Mouse (Mus musculus) thymus, adult 2 months (tissue): ENCODE measurements around the gene Gm21663. TPM values are rescaled to one million over a fixed set of nuclear protein-coding genes. Genes with fewer than 3 reads are reported as not detected.
"Not testable (repeated sequence)": the region's sequence is repeated elsewhere in the genome, so short reads cannot be mapped to it uniquely, and the experiment has no call there.

Experiments
- DNase-seq: peaks from one replicate; pipeline ENCODE4 v3.0.0; 2021
- H3K27ac ChIP-seq: fragments of 200-500 bp; 2 replicates; pipeline ENCODE4 v1.5.1; 2012; ENCODE audit warnings: low read length, control low read depth; ENCODE audit not compliant: control insufficient read depth, insufficient read depth
- H3K27me3 ChIP-seq: fragments of 200-500 bp; 2 replicates; pipeline ENCODE4 v1.6.1; 2012; ENCODE audit warnings: mild to moderate bottlenecking, low read length, moderate library complexity, mixed read lengths; ENCODE audit not compliant: control insufficient read depth, insufficient read depth
- H3K36me3 ChIP-seq: fragments of 200-500 bp; 2 replicates; pipeline ENCODE4 v1.6.1; 2012; ENCODE audit warnings: mild to moderate bottlenecking, low read length, moderate library complexity; ENCODE audit not compliant: control insufficient read depth, insufficient read depth
- H3K4me1 ChIP-seq: fragments of 200-500 bp; replicated peaks from 2 replicates; pipeline ENCODE4 v1.6.1; 2012; ENCODE audit warnings: low read length; ENCODE audit not compliant: control insufficient read depth, insufficient read depth
- H3K4me3 ChIP-seq: fragments of 200-500 bp; 2 replicates; pipeline ENCODE4 v1.5.1; 2012; ENCODE audit warnings: mild to moderate bottlenecking, low read length, control low read depth, moderate library complexity; ENCODE audit not compliant: control insufficient read depth, insufficient read depth
- CTCF ChIP-seq: fragments of 200-500 bp; IDR thresholded peaks from 2 replicates; pipeline ENCODE4 v1.5.1; 2012; ENCODE audit warnings: mild to moderate bottlenecking, control low read depth, low read length, moderate library complexity, borderline replicate concordance; ENCODE audit not compliant: control insufficient read depth, poor library complexity, insufficient read depth; ENCODE audit errors: extremely low read depth
- POLR2A ChIP-seq: fragments of 200-500 bp; IDR thresholded peaks from 2 replicates; pipeline ENCODE4 v1.6.1; 2012; ENCODE audit warnings: mild to moderate bottlenecking, low read length, control low read depth, moderate library complexity; ENCODE audit not compliant: control insufficient read depth, poor library complexity, insufficient read depth; ENCODE audit errors: extremely low read depth
- WGBS: fragments of 180-500 bp; shearing (Covaris S2); methylation state at CpG from one replicate; pipeline ENCODE4 v1.1.7; 2018; 5-methylcytosine and 5-hydroxymethylcytosine counted together
- polyA plus RNA-seq: library from polyadenylated mRNA; depleted of rRNA; stranded (reverse); fragments of >200 nt; gene quantifications from 2 replicates; pipeline ENCODE4 v1.2.3, GENCODE M21; 2012; rRNA removed

Gm21663 gene
- polyA plus RNA-seq, result not detected in 2 replicates

GRCm38 (mm10) chr5:25942281-25942680 lies at the start of gene Gm21663:
TSS of gene Gm21663 (minus strand) at chr5:25942381.
- H3K4me1 ChIP-seq, H3K4me3 ChIP-seq, H3K36me3 ChIP-seq, H3K27me3 ChIP-seq, H3K27ac ChIP-seq, DNase-seq: not testable (repeated sequence)
- WGBS, result 65% methylated on average over 2 of the region's 2 CpGs

- not testable (repeated sequence) for H3K27me3 ChIP-seq, H3K4me1 ChIP-seq, H3K27ac ChIP-seq, DNase-seq, H3K36me3 ChIP-seq, H3K4me3 ChIP-seq
- no CpG with 5 or more reads among the region's 3 CpGs for WGBS
These were observed 46.4 kb upstream of the Gm21663 start, which contains the start of gene Gm21698 for GRCm38 (mm10) chr5:25988550-25988949. TSS of gene Gm21698 (minus strand) at chr5:25988650.

GRCm38 (mm10) chr5:25972563-25972962 lies 30.4 kb upstream of the Gm21663 start, which contains the start of gene Gm21680:
TSS of gene Gm21680 (minus strand) at chr5:25972663.
- WGBS, result no CpG with 5 or more reads among the region's 2 CpGs
- not testable (repeated sequence) for H3K4me1 ChIP-seq, DNase-seq, H3K27ac ChIP-seq, H3K36me3 ChIP-seq, H3K4me3 ChIP-seq, H3K27me3 ChIP-seq

GRCm38 (mm10) chr5:25957050-25957449 lies 14.9 kb upstream of the Gm21663 start:
- H3K27ac ChIP-seq, H3K27me3 ChIP-seq, H3K36me3 ChIP-seq, H3K4me1 ChIP-seq, H3K4me3 ChIP-seq, DNase-seq: not testable (repeated sequence)
- 60% methylated on average over 17 of the region's 17 CpGs for WGBS

- not testable (repeated sequence) for H3K36me3 ChIP-seq, H3K27me3 ChIP-seq, H3K4me3 ChIP-seq, DNase-seq, H3K27ac ChIP-seq, H3K4me1 ChIP-seq
- WGBS, result 34% methylated on average over 32 of the region's 32 CpGs
These were observed 14.4 kb upstream of the Gm21663 start for GRCm38 (mm10) chr5:25956611-25957010.

GRCm38 (mm10) chr5:25954317-25954716 lies 12.1 kb upstream of the Gm21663 start, which contains the start of gene Gm21671:
TSS of gene Gm21671 (minus strand) at chr5:25954417.
- H3K4me3 ChIP-seq, DNase-seq, H3K4me1 ChIP-seq, H3K27me3 ChIP-seq, H3K27ac ChIP-seq, H3K36me3 ChIP-seq: not testable (repeated sequence)
- 70% methylated on average over 2 of the region's 2 CpGs for WGBS

GRCm38 (mm10) chr5:25945391-25945790 lies 3.2 kb upstream of the Gm21663 start:
- H3K36me3 ChIP-seq, H3K4me3 ChIP-seq, H3K27me3 ChIP-seq, H3K4me1 ChIP-seq, H3K27ac ChIP-seq, DNase-seq: not testable (repeated sequence)
- WGBS, result 80% methylated on average over 2 of the region's 2 CpGs

GRCm38 (mm10) chr5:25891321-25891720 lies 50.9 kb downstream of the Gm21663 start:
- no peaks in the 10 kb centered on the region for H3K27me3 ChIP-seq
- WGBS, result 90% methylated on average over 1 of the region's 1 CpGs
- H3K4me3 ChIP-seq, result no peak overlapping the region
- TF ChIP-seq CTCF (no peak), POLR2A (no peak)
- no peak overlapping the region for H3K27ac ChIP-seq
- H3K36me3 ChIP-seq, result no peaks in the 10 kb centered on the region
- no peak for DNase-seq
- no peaks in the 10 kb centered on the region for H3K4me1 ChIP-seq
